Mouse (Mus musculus) liver, embryonic 14.5 days (tissue): ENCODE measurements at regions not wholly inside any gene's neighbourhood (a gene's known extent, or its start where the extent isn't known, plus 50 kb on each side); places are given as distances from the start of the nearest gene placed in this dataset.

Experiments
- CTCF ChIP-seq: IDR thresholded peaks from 2 replicates; pipeline ENCODE4 v1.5.1; 2016; ENCODE audit warnings: antibody characterized with exemption, low read depth, control low read depth
- EP300 ChIP-seq: IDR thresholded peaks from 2 replicates; pipeline ENCODE4 v1.6.1; 2016; ENCODE audit warnings: antibody characterized with exemption, low read depth

- TF ChIP-seq CTCF (no peak), EP300 (no peak)
Observed at GRCm38 (mm10) chr1:35841626-35842025, 226.6 kb upstream of the Hs6st1 start.
